Mouse (Mus musculus) cerebellum, postnatal 10 days (tissue): ENCODE data around the gene Cnot4.
"Not testable (repeated sequence)": the region's sequence is repeated elsewhere in the genome, so short reads cannot be mapped to it uniquely, and the experiment has no call there.

Experiments used
- DNase-seq, 2 experiments: peaks; one replicate each; pipeline ENCODE4 v3.0.0; 2021; ENCODE audit warnings: mixed read lengths in 2 of 2

Gene Cnot4

DNA sequence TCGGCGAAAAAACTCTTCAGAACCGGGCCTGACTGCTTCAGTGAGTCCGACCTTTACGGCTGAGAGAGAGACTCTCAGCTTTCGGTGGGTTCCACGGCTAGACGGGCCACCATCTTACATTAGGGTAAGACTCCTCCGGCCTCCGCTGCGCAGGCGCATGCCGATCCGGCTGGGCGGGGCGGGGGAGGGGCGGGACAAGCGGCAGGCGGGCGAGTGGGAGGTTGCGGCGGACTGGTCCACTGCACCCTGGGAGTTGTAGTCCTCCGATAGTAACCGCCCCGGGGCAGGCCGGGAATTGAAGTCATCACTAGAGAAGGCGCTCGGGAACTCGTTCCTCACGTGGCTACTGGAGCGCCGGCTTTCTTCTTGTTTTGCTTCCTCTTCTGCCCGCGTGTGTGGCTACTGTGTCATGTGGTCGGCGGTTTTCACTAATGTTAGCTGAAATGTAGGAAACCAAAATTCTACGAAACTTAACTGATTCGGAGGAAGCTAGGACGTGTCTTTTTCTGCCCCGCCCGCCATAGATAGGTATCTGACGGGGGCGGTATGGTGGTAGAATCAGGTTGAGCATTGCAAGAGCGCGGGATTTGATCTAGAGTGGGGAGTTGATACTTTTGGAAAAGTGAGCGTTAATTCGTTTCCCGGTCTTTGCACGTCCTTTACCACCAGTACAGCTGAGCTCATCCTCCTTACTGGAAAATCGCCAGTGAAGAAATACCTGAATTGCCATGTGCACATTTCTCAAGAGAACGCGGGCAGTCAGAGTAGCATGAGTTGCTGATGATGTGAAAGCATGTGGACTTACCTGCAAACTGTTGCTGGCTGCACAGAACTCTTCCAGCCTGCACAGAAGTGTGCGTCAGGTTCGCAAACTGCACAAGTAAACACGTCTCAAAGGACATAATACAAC lies at the start of gene Cnot4:
Cnot4 (minus strand) TSS at position 146 of the 910 bp plus-strand sequence.
- DNase-seq = peak; percentile 99 to 100

DNA sequence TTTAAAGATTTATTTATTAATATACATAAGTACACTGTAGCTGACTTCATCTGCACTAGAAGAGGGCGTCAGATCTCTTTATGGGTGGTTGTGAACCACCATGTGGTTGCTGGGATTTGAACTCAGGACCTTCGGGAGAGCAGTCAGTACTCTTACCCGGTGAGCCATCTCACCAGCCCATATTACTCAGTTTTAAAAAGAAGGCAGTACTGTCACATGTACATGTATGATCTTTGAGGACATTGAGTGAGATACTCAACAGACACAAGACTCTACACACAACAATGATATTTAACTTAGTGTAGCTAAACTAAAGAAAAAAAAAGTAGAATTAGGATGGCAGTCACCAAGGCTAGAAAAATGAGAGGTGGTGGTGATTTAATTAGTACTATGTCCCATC lies 45.8 kb upstream of the Cnot4 start:
- DNase-seq = not testable (repeated sequence)

DNA sequence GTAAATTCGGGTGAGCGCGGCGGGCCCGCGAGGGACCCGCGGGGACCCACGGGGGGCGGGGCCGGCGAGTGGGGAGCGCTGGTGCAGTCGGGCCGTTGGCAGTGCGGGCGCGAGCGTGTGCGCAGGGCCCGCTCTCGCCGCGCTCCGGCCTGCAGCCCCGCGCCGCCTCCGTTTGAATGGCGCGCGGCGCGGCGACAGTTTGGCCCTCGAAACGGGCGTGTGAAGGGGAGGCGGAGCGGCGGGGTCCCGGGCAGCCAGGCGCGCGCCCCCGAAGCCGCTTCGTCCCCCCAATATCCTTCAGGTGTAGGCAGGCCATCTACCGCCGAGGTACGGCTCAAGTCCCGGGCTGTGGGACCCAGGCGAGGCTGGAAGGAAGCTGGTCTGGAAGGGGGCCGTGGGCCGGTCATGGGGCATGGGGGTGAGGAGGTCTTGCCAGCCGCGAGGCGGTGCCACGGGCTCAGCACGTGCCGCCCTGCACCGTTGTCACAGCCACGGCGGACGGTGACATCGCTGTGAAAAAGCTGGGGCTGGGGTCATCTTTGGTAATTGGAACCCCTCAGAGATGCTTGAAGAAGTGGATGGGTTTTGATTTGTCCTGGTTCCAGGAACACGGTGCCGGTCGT lies 44.2 kb upstream of the Cnot4 start:
- DNase-seq = peak; percentile 73 to 77

DNA sequence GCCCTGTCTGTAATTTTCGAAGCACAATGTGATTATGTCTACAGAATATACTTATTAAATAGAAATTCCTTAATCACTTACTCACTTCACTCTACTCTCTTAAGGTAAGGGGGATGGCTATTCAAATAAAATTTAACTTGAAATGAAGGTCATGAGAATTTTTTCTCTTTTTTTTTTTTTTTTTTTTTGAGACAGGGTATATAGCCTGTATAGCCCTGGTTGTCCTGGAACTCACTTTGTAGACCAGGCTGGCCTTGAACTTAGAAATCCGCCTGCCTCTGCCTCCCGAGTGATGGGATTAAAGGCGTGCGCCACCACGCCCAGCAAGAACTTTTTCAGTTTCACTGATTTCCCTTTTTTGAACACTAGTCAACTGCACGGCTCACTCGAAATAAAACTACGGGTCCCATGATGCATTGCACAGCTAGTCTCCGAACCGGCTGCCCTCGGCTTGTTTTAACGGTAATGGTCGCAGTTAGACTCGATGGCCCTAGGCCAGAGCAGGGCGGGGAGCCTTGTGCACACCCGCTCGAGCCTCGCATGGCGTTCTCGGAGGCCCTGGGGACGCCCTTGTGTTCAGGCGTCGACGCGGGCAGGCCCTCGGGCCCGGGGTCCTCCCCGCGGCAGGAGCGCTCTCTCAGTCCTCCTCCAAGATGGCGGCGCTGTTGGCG lies 43.6 kb upstream of the Cnot4 start, which contains the start of gene Nup205:
Nup205 (plus strand) TSS at position 443 of the 671 bp plus-strand sequence.
- DNase-seq = peak; percentile 90 to 91

DNA sequence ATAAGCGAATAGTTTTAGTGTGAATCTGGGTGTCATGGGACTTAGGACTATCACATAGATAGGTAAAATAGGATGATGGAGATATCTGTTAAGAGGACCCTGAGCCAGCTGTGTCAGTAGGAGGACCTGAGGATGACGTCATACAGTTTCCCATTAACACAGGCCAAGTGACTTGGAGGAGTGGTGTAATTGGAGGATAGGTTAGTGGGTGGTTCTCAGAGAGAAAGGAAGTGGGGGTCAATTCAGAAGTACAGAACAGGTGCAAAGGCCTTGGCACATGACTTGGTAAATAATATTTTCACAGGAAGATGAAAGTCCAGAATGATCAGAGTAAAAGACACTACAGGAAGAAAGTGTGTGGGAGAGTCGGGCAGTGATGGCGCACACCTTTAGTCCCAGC lies 39.7 kb upstream of the Cnot4 start:
- DNase-seq = no peak

DNA sequence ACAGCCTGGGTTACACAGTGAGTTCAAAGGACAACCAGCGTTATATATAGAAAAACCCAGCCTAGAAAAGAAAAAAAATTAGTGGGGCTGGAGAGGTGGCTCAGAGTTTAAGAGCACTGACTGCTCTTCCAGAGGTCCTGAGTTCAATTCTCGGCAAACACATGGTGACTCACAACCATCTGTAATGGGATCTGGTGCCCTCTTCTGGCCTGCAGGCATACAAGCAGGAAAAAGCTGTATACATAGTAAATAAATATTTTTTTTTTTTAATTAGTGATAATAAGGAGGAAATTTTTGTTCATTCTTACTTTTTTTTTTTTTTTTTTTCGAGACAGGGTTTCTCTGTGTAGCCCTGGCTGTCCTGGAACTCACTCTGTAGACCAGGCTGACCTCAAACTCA lies 38.5 kb upstream of the Cnot4 start:
- not testable (repeated sequence) for DNase-seq

DNA sequence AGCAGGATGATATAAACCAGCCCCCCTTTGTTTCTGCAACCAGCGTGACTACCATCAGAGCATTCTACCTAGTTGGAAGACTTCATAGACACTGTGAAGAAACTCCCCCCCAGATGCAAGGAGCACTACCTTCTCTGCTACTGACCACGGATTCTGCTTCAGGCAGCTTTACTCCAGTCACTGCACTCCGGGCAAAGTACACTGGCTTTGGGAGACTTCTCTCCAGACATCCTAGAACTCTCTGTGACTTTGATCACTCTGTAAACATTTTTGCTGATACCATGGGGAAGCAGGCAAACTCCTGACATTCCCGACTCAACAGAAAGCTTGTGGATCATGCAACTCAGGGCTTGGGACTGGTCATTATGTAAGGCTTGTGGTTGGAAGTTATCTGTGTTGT lies 35.7 kb upstream of the Cnot4 start:
- no peak for DNase-seq

DNA sequence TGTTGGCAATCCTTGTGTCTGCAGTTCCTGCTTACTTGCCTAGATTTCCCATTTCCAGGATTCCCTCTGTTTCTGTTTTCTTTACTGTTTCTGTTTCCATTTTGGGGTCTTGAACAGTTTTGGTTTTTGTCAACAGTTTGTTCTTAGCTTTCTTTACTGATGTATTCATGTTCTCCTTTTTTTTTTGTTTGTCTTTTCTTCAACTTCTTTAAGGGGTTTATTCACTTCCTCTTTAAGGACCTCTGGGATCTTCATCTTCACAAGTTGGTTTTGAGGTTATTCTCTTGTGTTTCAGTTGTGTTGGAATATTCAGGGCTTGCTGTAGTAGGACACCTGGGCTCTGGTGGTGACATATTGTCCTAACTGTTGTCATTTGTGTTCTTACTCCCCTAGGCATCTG lies 21.0 kb upstream of the Cnot4 start:
- no peak for DNase-seq

DNA sequence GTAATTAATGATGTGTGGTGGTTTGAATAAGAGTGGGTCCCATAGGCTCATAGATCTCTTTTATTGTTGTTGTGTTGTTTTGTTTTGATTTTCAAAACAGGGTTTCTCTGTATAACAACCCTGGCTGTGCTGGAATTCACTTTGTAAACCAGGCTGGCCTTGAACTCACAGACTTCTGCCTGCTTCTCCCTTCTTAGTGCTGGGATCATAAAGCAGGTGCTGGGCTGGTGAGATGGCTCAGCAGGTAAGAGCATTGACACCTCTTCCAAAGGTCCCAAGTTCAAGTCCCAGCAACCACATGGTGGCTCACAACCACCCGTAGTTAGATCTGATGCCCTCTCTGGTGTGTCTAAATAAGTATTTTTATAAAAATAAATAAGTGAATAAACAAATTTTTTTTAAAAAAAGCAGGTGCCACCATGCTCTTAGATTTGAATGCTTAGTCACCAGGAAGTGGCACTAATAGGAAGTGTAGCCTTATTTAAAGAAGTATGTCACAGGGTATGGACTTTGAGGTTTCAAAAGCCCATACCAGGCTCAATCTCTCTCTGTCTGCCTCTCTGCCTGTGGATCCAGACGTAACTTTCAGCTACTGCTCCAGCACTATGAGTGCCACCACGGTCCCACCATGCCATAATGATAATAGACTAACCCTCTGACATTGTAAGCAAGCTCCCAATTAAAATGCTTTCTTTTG lies 14.3 kb upstream of the Cnot4 start:
- no peak for DNase-seq

DNA sequence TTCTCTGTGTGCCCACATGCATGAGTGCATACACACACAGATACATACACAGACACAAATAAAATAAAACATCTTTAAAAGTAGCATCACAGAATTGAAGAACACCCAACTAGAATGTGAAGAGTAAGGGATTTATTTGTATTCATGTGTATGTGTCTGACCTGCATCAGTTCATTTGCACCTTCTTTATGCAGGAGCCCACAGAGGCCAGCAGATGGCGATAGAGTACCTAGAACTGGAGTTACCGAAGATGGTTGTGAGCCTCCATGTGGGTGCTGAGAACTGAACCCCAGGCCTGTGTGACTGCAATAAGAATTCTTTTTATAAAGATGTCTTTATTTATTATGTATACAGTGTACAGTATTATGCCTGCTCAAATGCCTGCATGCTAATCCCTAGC lies 12.0 kb upstream of the Cnot4 start:
- DNase-seq = no peak

DNA sequence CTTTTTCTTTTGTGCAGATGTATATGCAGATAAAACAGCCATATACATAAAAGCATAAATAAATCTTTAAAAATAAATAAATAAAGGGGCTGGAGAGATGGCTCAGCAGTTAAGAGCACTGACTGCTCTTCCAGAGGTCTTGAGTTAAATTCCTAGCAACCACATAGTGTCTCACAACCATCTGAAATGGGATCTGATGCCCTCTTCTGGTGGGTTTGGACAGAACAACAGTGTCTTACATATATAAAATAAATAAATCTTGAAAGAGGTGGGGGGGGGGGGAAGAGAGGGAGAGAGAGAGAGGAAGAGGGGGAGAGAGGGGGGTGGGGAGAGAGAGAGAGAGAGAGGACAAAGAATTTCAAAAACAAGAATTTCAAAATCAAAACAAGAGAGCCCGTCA lies 6.8 kb upstream of the Cnot4 start:
- no peak for DNase-seq

DNA sequence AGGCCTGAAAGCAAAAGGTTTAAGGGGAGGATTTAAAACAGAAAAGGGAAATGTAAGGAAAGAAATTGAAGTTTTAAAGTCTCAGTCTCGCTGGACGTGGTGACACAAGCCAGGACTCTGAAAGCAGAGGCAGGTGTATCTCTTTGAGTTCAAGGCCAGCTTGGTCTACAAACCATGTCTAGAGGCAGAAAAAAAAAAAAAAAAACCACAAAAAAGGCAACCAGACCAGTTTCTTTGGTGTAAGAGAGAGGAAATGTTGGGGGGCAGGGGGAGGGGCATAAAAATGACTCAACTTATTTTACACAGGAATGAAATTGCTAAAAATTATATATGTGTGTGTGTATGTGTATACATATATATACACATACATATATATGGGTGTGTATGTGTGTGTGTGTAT lies 1.3 kb upstream of the Cnot4 start:
- DNase-seq = no peak

DNA sequence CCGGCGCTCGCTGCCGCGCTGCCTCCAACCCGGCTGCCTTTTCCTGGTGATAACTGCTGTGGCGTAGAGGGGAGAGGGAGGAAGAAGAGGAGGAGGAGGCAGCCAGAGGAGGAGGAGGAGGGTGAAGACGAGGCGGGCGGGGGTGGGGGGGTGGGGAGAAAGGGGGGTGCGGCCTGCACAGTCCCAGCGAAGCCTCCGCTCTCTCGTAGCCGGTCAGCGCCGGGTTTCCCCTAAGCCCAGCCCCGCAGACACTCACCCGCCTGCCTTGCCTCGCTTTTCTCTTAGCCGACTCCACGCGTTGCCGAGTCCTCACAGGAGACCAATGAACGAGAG lies 312 bp downstream of the Cnot4 start:
- no peak for DNase-seq

DNA sequence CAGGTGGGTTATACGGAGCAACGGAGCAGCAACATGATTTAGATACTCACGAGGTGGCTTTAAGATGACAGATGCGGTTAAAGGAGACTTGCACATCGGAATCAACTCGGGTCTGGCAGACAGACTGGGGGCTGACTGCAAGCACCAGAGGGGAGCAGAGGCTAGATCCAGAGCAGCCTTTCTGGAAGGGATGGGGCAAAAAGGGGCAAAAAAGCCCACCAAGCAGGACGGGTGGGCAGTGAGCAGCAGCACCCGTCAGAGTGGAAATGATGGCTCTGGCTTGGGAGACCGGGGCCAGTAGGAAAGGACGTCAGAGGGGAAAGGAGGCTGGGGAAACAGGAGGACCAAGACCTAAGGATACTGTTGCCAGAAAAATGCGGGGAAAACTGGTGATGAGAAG lies 718 bp downstream of the Cnot4 start:
- peak; percentile 39 to 59 for DNase-seq

DNA sequence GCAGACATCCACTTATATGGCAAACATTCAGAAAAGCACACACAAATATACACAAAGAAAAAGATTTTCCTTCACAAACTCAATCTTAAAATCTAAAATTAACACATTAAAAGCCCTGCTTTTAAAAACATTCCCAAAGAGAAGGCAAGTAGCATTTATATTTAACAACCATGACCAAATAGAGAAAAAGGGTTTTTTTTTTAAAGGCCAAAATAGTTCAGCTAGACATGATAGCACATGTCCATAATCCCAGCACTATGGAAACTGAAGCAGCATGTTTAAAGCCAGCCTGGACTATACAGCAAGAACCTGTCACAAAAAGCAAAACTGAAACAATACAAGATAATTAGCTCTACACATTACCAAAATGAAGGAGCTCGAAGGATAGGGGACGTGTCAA lies 11.0 kb downstream of the Cnot4 start:
- DNase-seq = no peak

DNA sequence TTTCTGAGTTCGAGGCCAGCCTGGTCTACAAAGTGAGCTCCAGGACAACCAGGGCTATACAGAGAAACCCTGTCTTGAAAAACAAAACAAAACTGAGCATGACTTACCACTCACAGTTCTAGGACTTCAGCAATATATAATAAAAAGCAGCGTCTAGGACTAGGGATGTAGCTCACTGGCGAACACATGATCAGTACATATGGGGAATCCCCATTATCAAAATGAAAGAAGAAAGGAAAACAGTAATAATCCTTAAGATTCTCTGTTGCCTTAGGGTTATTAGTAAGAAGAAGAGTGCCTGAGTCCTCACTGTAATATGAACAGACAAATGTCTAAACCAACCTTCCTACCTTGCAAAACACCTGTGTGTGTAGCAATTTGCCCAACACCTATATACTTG lies 11.6 kb downstream of the Cnot4 start:
- DNase-seq = no peak

DNA sequence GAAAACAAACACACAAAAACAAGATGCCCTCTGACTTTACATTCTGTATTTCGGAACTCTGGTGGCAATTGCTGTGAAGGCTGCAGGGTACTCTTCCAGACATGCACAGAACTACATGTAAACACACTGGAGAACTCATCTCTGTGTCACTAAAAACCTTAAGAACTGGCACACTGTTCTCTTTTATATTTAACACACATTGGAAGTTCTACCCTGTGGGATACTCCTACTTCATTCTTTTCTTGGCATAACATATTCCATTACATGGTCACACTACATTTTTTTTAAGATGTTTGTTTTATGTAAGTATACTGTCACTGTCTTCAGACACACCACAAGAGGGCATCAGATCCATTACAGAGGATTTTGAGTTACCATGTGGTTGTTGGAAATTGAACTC lies 31.1 kb downstream of the Cnot4 start:
- DNase-seq = no peak

DNA sequence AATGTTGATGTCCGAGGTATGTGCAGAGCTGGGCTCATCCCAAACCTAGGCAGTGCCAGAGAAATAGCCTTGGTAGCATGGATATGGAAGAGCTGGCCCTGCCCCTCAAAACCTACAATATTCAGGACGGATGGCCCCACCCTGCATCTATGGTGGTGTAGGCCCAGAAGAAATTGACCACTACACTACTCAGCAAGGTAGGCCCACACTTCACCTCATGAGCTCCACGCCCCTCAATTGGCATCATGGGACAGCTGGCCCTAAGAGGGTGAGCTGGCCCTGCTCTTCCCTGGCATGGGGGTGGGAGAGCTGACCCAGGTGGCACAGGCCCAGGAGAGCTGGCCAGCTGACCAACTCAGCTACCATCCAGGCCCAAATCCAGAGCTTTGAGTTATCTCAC lies 48.6 kb downstream of the Cnot4 start:
- peak; percentile 24 to 44 for DNase-seq

DNA sequence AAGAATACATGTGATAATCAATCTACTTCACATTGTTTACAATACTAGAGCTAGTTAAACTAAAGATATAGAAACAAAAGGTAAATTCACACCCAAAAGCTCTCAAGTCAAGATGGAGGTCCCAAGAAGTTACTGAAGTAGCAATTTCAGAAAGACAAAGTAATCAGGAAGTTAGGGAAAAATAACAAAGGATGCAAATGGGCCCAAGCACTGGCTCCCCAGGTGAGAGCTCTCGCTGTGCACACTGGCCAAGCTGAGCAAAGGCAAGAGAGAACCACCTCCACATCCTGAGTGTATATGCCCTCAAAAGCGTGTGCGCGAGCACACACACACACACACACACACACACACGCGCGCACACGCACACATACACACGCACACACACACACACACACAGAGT lies 58.4 kb downstream of the Cnot4 start:
- DNase-seq = no peak

DNA sequence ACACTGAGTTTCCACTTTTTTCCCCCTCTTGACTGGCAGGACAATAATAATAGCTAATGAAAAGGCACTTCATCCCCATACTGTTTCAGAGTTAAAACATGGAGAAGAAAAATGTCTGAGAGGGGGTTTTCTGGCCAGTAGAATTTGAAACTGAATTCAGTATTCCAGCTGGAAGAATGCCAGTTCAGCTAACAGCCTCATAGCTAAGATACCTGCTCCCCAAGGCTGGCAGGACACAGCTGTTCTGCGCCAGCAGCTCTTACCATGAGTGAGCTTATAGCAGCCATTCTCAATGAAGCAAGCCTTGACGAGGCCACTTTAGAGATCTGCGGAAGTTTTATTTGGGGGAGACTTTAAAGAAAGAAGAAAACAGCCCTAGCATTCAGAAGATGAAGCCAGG lies 62.3 kb downstream of the Cnot4 start:
- DNase-seq = peak in 1 of 2 experiments; percentile 11

DNA sequence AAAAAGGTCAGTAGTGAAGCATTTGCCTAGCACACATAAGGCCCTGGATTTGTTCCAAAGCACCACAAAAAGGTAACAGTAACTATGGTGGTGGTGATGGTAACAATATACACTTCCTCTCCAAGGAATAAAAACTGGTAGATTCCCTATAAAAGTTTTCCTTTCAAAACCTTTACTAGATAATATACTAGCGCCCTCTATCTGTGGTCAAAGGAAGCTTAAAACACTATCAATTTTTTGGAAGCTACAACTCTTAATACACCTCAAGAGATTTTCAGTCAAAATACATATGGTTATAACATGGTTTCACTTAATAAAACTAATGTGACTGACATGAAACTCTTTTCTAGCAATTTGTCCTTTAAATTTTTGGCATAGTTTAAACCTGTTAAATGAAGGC lies 71.1 kb downstream of the Cnot4 start:
- peak in 1 of 2 experiments; percentile 10 for DNase-seq

DNA sequence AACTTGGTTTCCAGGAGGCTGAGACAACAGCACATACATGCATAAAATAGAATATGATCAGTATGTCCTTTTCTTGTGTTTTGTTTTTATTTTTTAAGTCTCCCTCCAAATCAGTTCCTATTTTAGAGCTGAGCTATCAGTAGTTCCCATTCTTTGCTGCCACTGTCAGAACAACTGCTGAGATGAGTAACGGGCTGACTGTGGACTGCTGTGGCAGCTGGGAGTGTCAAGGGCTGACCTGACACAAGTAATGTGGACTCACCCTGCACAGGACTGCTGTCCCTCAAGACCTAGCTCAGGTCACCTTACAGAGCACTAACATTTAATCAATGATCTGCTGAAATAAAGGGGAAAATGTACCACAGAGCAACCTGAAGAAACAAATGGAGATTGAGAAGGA lies 90.4 kb downstream of the Cnot4 start:
- no peak for DNase-seq

DNA sequence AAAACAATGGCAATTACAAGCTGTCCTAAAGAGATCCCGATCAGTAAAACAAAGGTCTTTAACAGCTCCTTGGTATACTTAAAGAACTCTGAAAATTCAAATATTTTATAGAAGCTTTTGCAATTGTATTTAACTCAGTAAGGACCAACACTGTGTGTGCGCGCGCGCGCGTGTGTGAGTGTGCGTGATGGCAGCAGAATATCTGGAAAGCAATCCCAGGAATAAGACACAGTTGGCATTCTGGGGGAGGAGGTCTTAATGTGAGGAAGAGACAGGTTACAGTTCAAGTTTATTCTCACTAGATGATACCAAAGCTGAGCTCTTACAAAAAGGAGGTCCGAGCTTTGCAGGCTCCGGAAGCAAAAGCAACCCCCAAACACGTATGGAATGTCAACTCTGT lies 100.2 kb downstream of the Cnot4 start:
- DNase-seq = no peak
